Mouse (Mus musculus) lung, embryonic 14.5 days (tissue): ENCODE measurements around the gene Ubr3. TPM values are rescaled to one million over a fixed set of nuclear protein-coding genes. Genes with fewer than 3 reads are reported as not detected.

Source experiments
- ATAC-seq: fragments of 200-750 bp; cut with Nextera tagmentation; 2 replicates; pipeline ENCODE4 v1.8.0; 2017; ENCODE audit warnings: mild to moderate bottlenecking, moderate TSS enrichment, moderate library complexity; ENCODE audit not compliant: insufficient read depth
- DNase-seq: peaks from one replicate; pipeline ENCODE4 v3.0.0-alpha.2; 2015
- H3K27ac ChIP-seq: fragments of 300-500 bp; sonication (generic); 2 replicates; pipeline ENCODE4 v1.5.1; 2014; ENCODE audit warnings: low read depth, mild to moderate bottlenecking, moderate library complexity
- H3K27me3 ChIP-seq: fragments of 300-500 bp; sonication (generic); 2 replicates; pipeline ENCODE4 v1.6.1; 2014; ENCODE audit warnings: low read length, control low read depth; ENCODE audit not compliant: insufficient read depth
- H3K36me3 ChIP-seq: fragments of 300-500 bp; sonication (generic); 2 replicates; pipeline ENCODE4 v1.6.1; 2014; ENCODE audit warnings: control low read depth; ENCODE audit not compliant: insufficient read depth
- H3K4me1 ChIP-seq: fragments of 300-500 bp; sonication (generic); 2 replicates; pipeline ENCODE4 v1.6.1; 2014; ENCODE audit warnings: antibody characterized with exemption, control low read depth; ENCODE audit not compliant: insufficient read depth
- H3K4me2 ChIP-seq: fragments of 300-500 bp; sonication (generic); 2 replicates; pipeline ENCODE4 v1.6.1; 2014; ENCODE audit warnings: mild to moderate bottlenecking
- H3K4me3 ChIP-seq: fragments of 300-500 bp; sonication (generic); 2 replicates; pipeline ENCODE4 v1.5.1; 2014; ENCODE audit warnings: low read depth, low read length
- H3K9ac ChIP-seq: fragments of 300-500 bp; sonication (generic); 2 replicates; pipeline ENCODE4 v1.6.1; 2014
- H3K9me3 ChIP-seq: fragments of 300-500 bp; sonication (generic); 2 replicates; pipeline ENCODE4 v1.6.1; 2016; ENCODE audit warnings: low read depth, low read length, control low read depth
- CTCF ChIP-seq: IDR thresholded peaks from 2 replicates; pipeline ENCODE4 v1.5.1; 2016; ENCODE audit warnings: antibody characterized with exemption, low read depth
- WGBS: fragments of 180-500 bp; shearing (Covaris S2); extraction: QIAGEN DNeasy Blood & Tissue Kit; methylation state at CpG from one replicate; pipeline ENCODE4 v1.1.7; 2014; 5-methylcytosine and 5-hydroxymethylcytosine counted together
- polyA plus RNA-seq: library from polyadenylated mRNA; unstranded; fragments of >200 nt; fragmentation: Nextera tagmentation; extraction: Ambion mirVana; gene quantifications from 2 replicates; pipeline ENCODE4 v1.2.1, GENCODE M21; 2014

The Ubr3 gene
- polyA plus RNA-seq, 1 experiment from 2014 or later: 19.5 TPM

DNA sequence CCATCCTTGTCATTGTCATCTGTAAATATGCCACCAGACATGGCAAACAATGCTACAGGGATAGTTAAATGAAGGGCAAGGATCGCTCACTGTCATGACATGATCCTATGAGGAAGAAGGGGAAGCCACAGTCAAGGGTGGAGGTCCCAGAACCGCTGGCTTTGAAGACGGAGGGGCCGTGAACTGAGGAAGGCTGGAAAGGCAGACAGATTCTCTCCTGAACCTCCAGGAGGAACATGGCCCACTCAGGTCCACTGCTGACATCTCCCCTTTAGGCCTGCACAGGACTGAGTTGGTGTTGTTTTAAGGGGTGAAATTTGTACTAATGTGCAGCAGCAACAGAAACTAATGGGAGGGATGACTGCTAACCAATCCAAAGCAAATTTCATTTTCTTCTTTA lies 161.2 kb downstream of the Ubr3 start:
- ATAC-seq: no peak
- 92% methylated on average over 4 of the region's 4 CpGs for WGBS
- H3K4me3 ChIP-seq: no peak overlapping the region

DNA sequence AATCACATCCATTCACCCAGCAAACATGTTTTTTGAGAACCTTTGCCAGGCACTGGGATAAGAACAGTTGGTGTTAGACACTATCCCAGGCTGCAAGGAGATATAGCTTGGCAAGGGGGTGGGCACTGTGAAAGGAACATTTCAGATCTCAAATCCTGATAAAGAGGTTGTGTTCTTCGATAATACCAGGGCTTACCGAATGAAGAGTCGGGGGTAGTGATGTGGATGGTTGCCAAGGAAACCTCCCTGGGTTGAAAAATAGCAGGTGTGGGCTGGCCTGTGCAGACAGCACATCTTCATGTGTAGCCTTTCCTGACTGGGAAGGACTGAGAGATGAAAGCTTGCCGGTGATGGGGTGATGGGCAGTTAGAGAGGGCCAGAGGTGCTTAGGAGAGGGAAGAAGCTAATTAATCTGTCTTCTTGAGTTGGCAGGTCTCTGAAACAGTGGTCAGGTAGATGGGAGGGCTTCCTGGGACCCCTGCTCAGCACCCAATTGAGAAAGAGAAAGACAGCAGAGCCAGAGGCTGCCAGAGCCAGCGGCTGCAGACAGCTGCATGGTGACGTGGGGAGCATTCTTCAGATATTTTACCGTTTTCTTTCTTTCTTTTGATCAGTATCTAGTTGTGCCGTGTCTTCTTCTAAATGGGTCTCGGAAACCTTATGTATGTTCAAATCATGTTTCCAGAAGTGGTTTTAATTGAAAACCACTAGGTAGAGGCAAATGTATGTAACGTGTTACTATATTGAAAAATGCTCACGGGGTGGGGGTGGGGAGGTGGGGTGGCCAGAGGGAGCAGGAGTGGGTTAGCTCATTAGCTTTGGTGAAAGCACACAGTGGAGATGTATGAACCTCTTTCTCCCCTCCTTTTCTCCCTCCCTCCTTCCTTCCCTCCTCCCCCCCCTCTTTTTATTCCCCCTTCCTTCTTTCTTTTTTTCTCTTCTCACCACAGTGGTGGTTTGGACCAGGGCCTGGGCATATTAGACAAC lies 163.6 kb downstream of the Ubr3 start:
- no peaks in the 10 kb centered on the region for H3K9me3 ChIP-seq
- whole genome bisulfite sequencing: 40% methylated on average over 11 of the region's 11 CpGs
- no peak for TF ChIP-seq CTCF
- H3K4me1 ChIP-seq: no peaks in the 10 kb centered on the region
- ATAC-seq (no peak), DNase-seq (no peak)
- H3K4me3 ChIP-seq: no peak overlapping the region
- no peak overlapping the region for H3K4me2 ChIP-seq
- H3K27me3 ChIP-seq: no peaks in the 10 kb centered on the region
- no peak overlapping the region for H3K27ac ChIP-seq
- no peaks in the 10 kb centered on the region for H3K36me3 ChIP-seq
- no peak overlapping the region for H3K9ac ChIP-seq

More for the DNA sequence above, 161.2 kb downstream of the Ubr3 start:
- H3K4me1 ChIP-seq: no peaks in the 10 kb centered on the region
- no peaks in the 10 kb centered on the region for H3K9me3 ChIP-seq
- H3K27me3 ChIP-seq: no peaks in the 10 kb centered on the region
- no peak for DNase-seq
- H3K4me2 ChIP-seq: no peak overlapping the region
- no peak for TF ChIP-seq CTCF
- no peaks in the 10 kb centered on the region for H3K36me3 ChIP-seq
- H3K9ac ChIP-seq: no peak overlapping the region
- no peak overlapping the region for H3K27ac ChIP-seq

DNA sequence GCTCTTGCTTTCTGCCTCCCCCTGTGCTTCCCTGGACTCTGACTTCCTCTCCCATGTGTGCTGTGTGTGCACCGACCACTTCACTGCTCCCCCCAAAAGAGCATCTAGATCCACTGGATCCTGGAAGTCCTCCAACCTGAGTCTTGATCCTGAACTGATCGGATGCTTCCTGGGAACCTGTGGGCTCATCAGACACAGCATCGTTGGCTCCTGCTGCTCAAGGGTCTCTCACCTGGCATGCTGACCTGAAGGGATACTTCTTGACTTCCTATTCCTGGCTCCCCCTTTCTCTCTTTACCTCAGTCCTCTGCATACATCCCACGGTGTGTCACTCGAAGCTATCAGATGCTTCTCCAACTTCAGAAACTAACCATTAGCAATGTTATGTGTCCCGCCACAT lies 168.1 kb downstream of the Ubr3 start:
- no peak overlapping the region for H3K27ac ChIP-seq
- H3K4me1 ChIP-seq: no peaks in the 10 kb centered on the region
- no peaks in the 10 kb centered on the region for H3K9me3 ChIP-seq
- no peak for ATAC-seq
- no peak overlapping the region for H3K4me3 ChIP-seq
- WGBS: 68% methylated on average over 6 of the region's 6 CpGs
- no peaks in the 10 kb centered on the region for H3K36me3 ChIP-seq
- no peaks in the 10 kb centered on the region for H3K27me3 ChIP-seq
- TF ChIP-seq CTCF: no peak
- H3K9ac ChIP-seq: no peak overlapping the region
- no peak overlapping the region for H3K4me2 ChIP-seq
- DNase-seq: no peak

DNA sequence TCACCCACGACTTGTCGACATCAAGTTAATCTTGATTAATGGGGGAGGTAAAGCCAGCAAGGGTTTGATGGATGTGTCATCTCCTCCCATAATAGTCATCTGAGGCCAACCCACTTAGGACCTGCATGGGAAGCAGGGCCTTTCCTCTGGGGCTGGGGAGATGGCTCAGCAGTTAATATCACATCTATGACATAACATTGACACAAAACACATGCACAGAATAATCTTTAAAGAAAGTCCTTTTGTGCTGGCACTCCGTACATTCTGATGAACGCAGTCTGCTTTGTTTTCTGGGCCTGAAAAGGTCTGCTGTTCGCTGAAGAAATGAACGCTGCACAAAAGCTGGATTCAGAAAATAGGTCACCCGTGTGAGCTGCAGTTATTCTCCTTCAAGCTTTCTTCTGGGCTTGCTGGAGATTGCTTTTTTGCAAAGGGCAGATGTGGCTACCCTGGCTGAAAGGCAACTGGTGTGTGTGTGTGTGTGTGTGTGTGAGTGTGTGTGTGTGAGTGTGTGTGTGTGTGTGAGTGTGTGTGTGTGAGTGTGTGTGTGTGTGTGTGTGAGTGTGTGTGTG lies 168.8 kb downstream of the Ubr3 start:
- Histone ChIP-seq H3K36me3 (no peaks in the 10 kb centered on the region), H3K4me1 (no peaks in the 10 kb centered on the region), H3K9ac (no peak overlapping the region), H3K4me2 (no peak overlapping the region), H3K27me3 (no peaks in the 10 kb centered on the region), H3K9me3 (no peaks in the 10 kb centered on the region), H3K27ac (no peak overlapping the region), H3K4me3 (no peak overlapping the region)
- TF ChIP-seq CTCF: no peak
- ATAC-seq (no peak), DNase-seq (no peak)
- 54% methylated on average over 7 of the region's 7 CpGs for WGBS

DNA sequence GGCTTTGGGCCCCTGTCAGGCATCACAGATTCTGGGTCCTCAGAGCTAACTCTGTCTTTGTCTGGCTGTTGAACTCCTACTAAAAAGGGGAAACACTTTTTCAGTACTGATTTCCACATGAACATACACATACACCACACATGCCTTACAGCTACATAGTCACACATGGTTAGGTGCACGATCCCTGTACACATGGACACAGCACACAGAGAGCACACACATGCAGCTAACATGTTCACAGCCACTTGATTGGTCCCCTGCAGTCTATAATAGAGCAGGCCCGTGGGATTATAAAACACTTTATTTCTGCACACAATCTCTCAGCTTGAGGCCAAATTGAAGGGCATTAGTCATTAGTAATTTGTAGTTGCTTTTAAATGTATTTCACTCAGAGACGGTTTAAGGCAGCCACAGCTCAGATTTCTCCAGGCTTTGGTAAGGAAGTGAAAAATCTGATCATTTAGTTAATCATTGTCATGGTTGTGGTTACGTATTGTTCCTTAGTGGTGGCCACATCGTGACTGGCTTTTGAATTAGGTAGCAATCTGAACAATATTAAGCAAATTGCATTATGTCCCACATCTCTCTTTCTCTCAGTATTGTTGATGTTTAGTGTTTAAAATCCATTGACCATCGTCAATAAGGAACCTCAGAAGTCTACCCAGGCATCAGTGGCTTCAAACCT lies 169.4 kb downstream of the Ubr3 start:
- no peak overlapping the region for H3K9ac ChIP-seq
- no peak overlapping the region for H3K4me2 ChIP-seq
- ATAC-seq (no peak), DNase-seq (no peak)
- H3K4me3 ChIP-seq: no peak overlapping the region
- no peaks in the 10 kb centered on the region for H3K27me3 ChIP-seq
- no peak for TF ChIP-seq CTCF
- no peak overlapping the region for H3K27ac ChIP-seq
- WGBS: 61% methylated on average over 6 of the region's 6 CpGs
- H3K9me3 ChIP-seq: no peaks in the 10 kb centered on the region
- no peaks in the 10 kb centered on the region for H3K4me1 ChIP-seq
- no peaks in the 10 kb centered on the region for H3K36me3 ChIP-seq

- Histone ChIP-seq H3K9me3 (no peaks in the 10 kb centered on the region), H3K27ac (no peak overlapping the region), H3K9ac (no peak overlapping the region), H3K27me3 (no peaks in the 10 kb centered on the region), H3K36me3 (no peaks in the 10 kb centered on the region), H3K4me2 (no peak overlapping the region), H3K4me1 (no peaks in the 10 kb centered on the region), H3K4me3 (no peak overlapping the region)
- DNase-seq: peak; percentile 51
- peak; percentile 75; the same call in 1 of the 2 replicates for ATAC-seq
- WGBS: 64% methylated on average over 5 of the region's 5 CpGs
- no peak for TF ChIP-seq CTCF
Measured at GRCm38 (mm10) chr2:70069861-70070260, 172.8 kb downstream of the Ubr3 start.

Other genes with a start within 250 kb of the Ubr3 start
- gene Klhl41, start 227.1 kb upstream of the Ubr3 start, polyA plus RNA-seq: 0.13 and 0.76 TPM in 2 replicates
- gene Fastkd1, start 183.7 kb upstream of the Ubr3 start, polyA plus RNA-seq: 14.6 and 15.3 TPM in 2 replicates
- 120 and 130 TPM in 2 replicates for gene Ppig, start 174.7 kb upstream of the Ubr3 start, polyA plus RNA-seq
- 2.0 and 2.5 TPM in 2 replicates for gene Ccdc173, start 107.7 kb upstream of the Ubr3 start, polyA plus RNA-seq
- 24.3 and 24.4 TPM in 2 replicates for gene Phospho2, start 107.6 kb upstream of the Ubr3 start, polyA plus RNA-seq
- 36.1 and 39.6 TPM in 2 replicates for gene Klhl23, start 75.3 kb upstream of the Ubr3 start, polyA plus RNA-seq
- gene Ssb, start 35.7 kb upstream of the Ubr3 start, polyA plus RNA-seq: 328 and 346 TPM in 2 replicates
- gene Mettl5, start 11.6 kb upstream of the Ubr3 start, polyA plus RNA-seq: 41.5 and 45.1 TPM in 2 replicates
- gene Myo3b, start 141.9 kb downstream of the Ubr3 start, polyA plus RNA-seq: 0.24 and 0.46 TPM in 2 replicates